In the genomic region with DNA sequence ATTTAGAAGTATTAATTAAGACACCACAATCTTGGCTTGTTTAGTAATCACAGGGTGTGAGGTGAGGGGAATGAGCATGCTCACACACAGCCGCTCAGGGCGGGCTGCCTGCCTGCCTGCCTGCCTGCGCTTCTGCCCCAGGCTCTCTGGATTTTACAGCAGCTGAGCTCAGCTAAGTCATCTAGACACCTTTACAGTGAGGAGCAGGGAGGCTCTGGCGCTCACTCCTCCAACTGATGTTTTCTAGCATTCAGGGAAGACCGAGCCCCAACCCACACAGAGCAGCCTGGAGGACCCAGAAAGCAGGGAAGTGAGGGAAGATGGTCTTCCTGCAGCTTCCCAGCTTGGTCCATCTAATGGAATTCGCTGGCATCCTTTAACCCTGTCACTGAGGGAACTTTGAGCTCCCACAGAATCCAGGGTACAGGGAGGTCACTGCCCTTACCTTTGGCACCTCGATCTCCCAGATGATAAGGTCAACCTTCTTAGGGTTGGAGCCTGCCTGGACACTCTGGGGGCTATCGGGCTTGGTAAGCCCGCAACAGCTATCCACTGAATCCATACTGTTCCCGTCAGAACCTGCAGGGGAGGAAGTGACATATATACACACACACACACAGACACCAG, we compare ENCODE assay signal across 13 mouse cellular contexts. TPM values are rescaled to one million over a fixed set of nuclear protein-coding genes. Genes with fewer than 3 reads are reported as not detected.
A peak's percentile ranks its signal among the peaks of the same experiment; 100 is the strongest.
DNase-seq lines count a peak whose midpoint lies in the region; ATAC-seq and TF ChIP-seq lines count a peak whose summit lies in the region.
"Had no signal": no experiment of that assay in that cellular context is flagged by ENCODE, and none has a peak within 500 bp of the region (broad histone marks: within the 10 kb centered on the region; RNA-seq: fewer than 3 reads in every experiment).

No protein-coding gene starts in this region.

- 58% methylated on average over 10 of the region's 10 CpGs for WGBS in heart, embryonic 10.5 days
- 78% methylated on average over 10 of the region's 10 CpGs for WGBS in intestine, embryonic 16.5 days
- WGBS in intestine, embryonic 15.5 days = 81% methylated on average over 10 of the region's 10 CpGs
- 47% methylated on average over 10 of the region's 10 CpGs for WGBS in liver, adult 2 months
- 84% methylated on average over 10 of the region's 10 CpGs for WGBS in liver, embryonic 11.5 days

- H3K27me3 ChIP-seq in heart, embryonic 10.5 days (ENCODE audit: insufficient read depth, poor library complexity, severe bottlenecking) = no peaks in the 10 kb centered on the region
- H3K27me3 ChIP-seq in intestine, embryonic 16.5 days (replicated peaks; ENCODE audit: control insufficient read depth, insufficient read depth, low read length) = no peaks in the 10 kb centered on the region
- no peaks in the 10 kb centered on the region for H3K27me3 ChIP-seq in intestine, embryonic 15.5 days (replicated peaks)
- H3K27me3 ChIP-seq in liver, adult 2 months (ENCODE audit: control insufficient read depth, insufficient read depth, low read length) = no peaks in the 10 kb centered on the region
- no peaks in the 10 kb centered on the region for H3K27me3 ChIP-seq in liver, embryonic 11.5 days (replicated peaks; ENCODE audit: control insufficient read depth, insufficient read depth, low read length)

- peaks cover 14% of the 10 kb centered on the region; the same call in 1 of the 2 replicates for H3K79me2 ChIP-seq in liver, adult 2 months (ENCODE audit: control insufficient read depth, insufficient read depth, low read length)

- no peak for TF ChIP-seq POLR2A in liver, adult 2 months (IDR thresholded peaks at IDR 0.05; ENCODE audit: extremely low read depth, insufficient read depth, low read length)

- H3K9me3 ChIP-seq in heart, embryonic 10.5 days = no peaks in the 10 kb centered on the region
- H3K9me3 ChIP-seq in intestine, embryonic 16.5 days (ENCODE audit: control insufficient read depth, low read length) = no peaks in the 10 kb centered on the region
- H3K9me3 ChIP-seq in intestine, embryonic 15.5 days = no peaks in the 10 kb centered on the region
- no peaks in the 10 kb centered on the region for H3K9me3 ChIP-seq in liver, embryonic 11.5 days (ENCODE audit: control insufficient read depth, low read length)

- no peak for TF ChIP-seq CTCF in liver, adult 2 months (IDR thresholded peaks at IDR 0.05; ENCODE audit: low read depth, low read length)

- no peak for DNase-seq in heart, embryonic 10.5 days (ENCODE audit: low spot score)
- no peak for DNase-seq in heart, adult 9 months (ENCODE audit: low spot score in 2 of 2)
- peak; percentile 89 for DNase-seq in liver, adult 2 months (ENCODE audit: extremely low read depth, low read depth, low spot score)
- DNase-seq in liver, embryonic 11.5 days (ENCODE audit: low spot score) = no peak
- DNase-seq in spleen, postnatal 4 days (ENCODE audit: low spot score in 2 of 2) = no peak
- DNase-seq: cerebellum, adult 11 months; cerebellum, postnatal 25 days; liver; thymus, adult 18-20 months had no signal

- H3K36me3 ChIP-seq in heart, embryonic 10.5 days = peaks cover 71% of the 10 kb centered on the region
- peaks cover 23% of the 10 kb centered on the region for H3K36me3 ChIP-seq in intestine, embryonic 16.5 days (ENCODE audit: control insufficient read depth, insufficient read depth, low read length)
- peaks cover 36% of the 10 kb centered on the region for H3K36me3 ChIP-seq in intestine, embryonic 15.5 days
- peaks cover 29% of the 10 kb centered on the region for H3K36me3 ChIP-seq in liver, adult 2 months (ENCODE audit: control insufficient read depth, insufficient read depth, low read length)
- peaks cover 25% of the 10 kb centered on the region for H3K36me3 ChIP-seq in liver, embryonic 11.5 days (ENCODE audit: control insufficient read depth, insufficient read depth, low read length)

- H3K4me1 ChIP-seq in heart, embryonic 10.5 days = peaks cover 63% of the 10 kb centered on the region
- H3K4me1 ChIP-seq in intestine, embryonic 16.5 days (ENCODE audit: control insufficient read depth, insufficient read depth, low read length) = peaks cover 7% of the 10 kb centered on the region; the same call in 1 of the 2 replicates
- peaks cover 6% of the 10 kb centered on the region; the same call in 1 of the 2 replicates for H3K4me1 ChIP-seq in intestine, embryonic 15.5 days (replicated peaks)
- H3K4me1 ChIP-seq in liver, adult 2 months (ENCODE audit: control insufficient read depth, insufficient read depth, low read length) = peaks cover 10% of the 10 kb centered on the region
- H3K4me1 ChIP-seq in liver, embryonic 11.5 days (replicated peaks; ENCODE audit: control insufficient read depth, insufficient read depth, low read length) = peaks cover 8% of the 10 kb centered on the region; the same call in 1 of the 2 replicates

- 0 out of 2 replicates have a peak, but pooled peaks have one; percentile 8 for ATAC-seq in intestine, embryonic 16.5 days
- ATAC-seq in intestine, embryonic 15.5 days = no peak
- ATAC-seq in liver, embryonic 11.5 days (replicated peaks; ENCODE audit: low FRiP score) = no peak
- ATAC-seq: inflammation-experienced regulatory T-cells, adult 6 months; midbrain, embryonic 16.5 days had no signal

- no peak overlapping the region for H3K4me2 ChIP-seq in intestine, embryonic 16.5 days (ENCODE audit: low read depth, low read length)
- H3K4me2 ChIP-seq in intestine, embryonic 15.5 days (replicated peaks) = no peak overlapping the region
- no peak overlapping the region for H3K4me2 ChIP-seq in liver, embryonic 11.5 days

- H3K27ac ChIP-seq in heart, embryonic 10.5 days = peak overlapping the region; percentile 85
- H3K27ac ChIP-seq in intestine, embryonic 16.5 days (ENCODE audit: low read length) = no peak overlapping the region
- H3K27ac ChIP-seq in intestine, embryonic 15.5 days = no peak overlapping the region
- no peak overlapping the region for H3K27ac ChIP-seq in liver, adult 2 months (replicated peaks; ENCODE audit: insufficient read depth, low read depth, low read length)
- no peak overlapping the region for H3K27ac ChIP-seq in liver, embryonic 11.5 days (ENCODE audit: low read depth, low read length)

- 0 out of 2 replicates have a peak overlapping the region, but pooled peaks have one; percentile 24 for H3K4me3 ChIP-seq in heart, embryonic 10.5 days
- H3K4me3 ChIP-seq in intestine, embryonic 16.5 days (ENCODE audit: low read length) = no peak overlapping the region
- no peak overlapping the region for H3K4me3 ChIP-seq in intestine, embryonic 15.5 days (replicated peaks)
- H3K4me3 ChIP-seq in liver, adult 2 months (ENCODE audit: insufficient read depth, low read depth, low read length) = no peak overlapping the region
- H3K4me3 ChIP-seq in liver, embryonic 11.5 days (ENCODE audit: low read depth, low read length) = no peak overlapping the region

- no peak overlapping the region for H3K9ac ChIP-seq in intestine, embryonic 16.5 days (ENCODE audit: low read depth, low read length)
- H3K9ac ChIP-seq in intestine, embryonic 15.5 days = no peak overlapping the region
- H3K9ac ChIP-seq in liver, adult 2 months (ENCODE audit: low read depth, low read length) = no peak overlapping the region
- H3K9ac ChIP-seq in liver, embryonic 11.5 days (ENCODE audit: low read depth, low read length) = no peak overlapping the region

RNA-seq across cellular contexts. Expression of gene Akap1, which starts 23.5 kb away (rescaled TPM):
- polyA plus RNA-seq in heart, embryonic 10.5 days (2016; fragmentation: Nextera tagmentation; extraction: Ambion mirVana) = 26.6 and 39.9 TPM in 2 replicates
- polyA plus RNA-seq in intestine, embryonic 16.5 days (2015; fragmentation: Nextera tagmentation; extraction: Ambion mirVana) = 27.5 and 28.7 TPM in 2 replicates
- 27.8 and 28.3 TPM in 2 replicates for polyA plus RNA-seq in intestine, embryonic 15.5 days (2015; fragmentation: Nextera tagmentation; extraction: Ambion mirVana)
- total RNA-seq in liver, adult 2 months (2014; rRNA removed) = 37.7 and 53.6 TPM in 2 replicates
- 58.0 and 81.5 TPM in 2 replicates for polyA plus RNA-seq in liver, adult 2 months (2012; rRNA removed)
- polyA plus RNA-seq in liver, embryonic 11.5 days (2014; fragmentation: Nextera tagmentation; extraction: Ambion mirVana) = 17.3 and 18.9 TPM in 2 replicates
